Mouse (Mus musculus): ENCODE results near the gene Gins2. TPM values are rescaled to one million over a fixed set of nuclear protein-coding genes. Genes with fewer than 3 reads are reported as not detected.

Gins2 gene
- polyA plus RNA-seq, 1 experiment, result 26.9 TPM

- no peaks in the 10 kb centered on the region for H3K27me3 ChIP-seq (ENCODE audit: control insufficient read depth, insufficient read depth, low read length)
- peak overlapping the region; percentile 51 for H3K4me3 ChIP-seq (ENCODE audit: control insufficient read depth, low read depth, low read length)
- peaks cover 11% of the 10 kb centered on the region for H3K4me1 ChIP-seq (ENCODE audit: control insufficient read depth, insufficient read depth, low read length)
- TF ChIP-seq CTCF (IDR thresholded peaks at IDR 0.05; ENCODE audit: control insufficient read depth, insufficient read depth, insufficient replicate concordance, low read depth, low read length) (no peak), POLR2A (IDR thresholded peaks at IDR 0.05; ENCODE audit: control insufficient read depth, low read depth, low read length) (no peak)
- no peaks in the 10 kb centered on the region for H3K36me3 ChIP-seq (ENCODE audit: control insufficient read depth, insufficient read depth, low read length)
- no peak overlapping the region for H3K27ac ChIP-seq (ENCODE audit: control insufficient read depth, insufficient read depth, low read depth, low read length)
These were observed 40.9 kb upstream of the Gins2 start for GRCm38 (mm10) chr8:120630031-120630430.

- Histone ChIP-seq H3K4me1 (ENCODE audit: control insufficient read depth, insufficient read depth, low read length) (peaks cover 7% of the 10 kb centered on the region), H3K27ac (ENCODE audit: control insufficient read depth, insufficient read depth, low read depth, low read length) (no peak overlapping the region), H3K27me3 (ENCODE audit: control insufficient read depth, insufficient read depth, low read length) (no peaks in the 10 kb centered on the region), H3K36me3 (ENCODE audit: control insufficient read depth, insufficient read depth, low read length) (no peaks in the 10 kb centered on the region), H3K4me3 (ENCODE audit: control insufficient read depth, low read depth, low read length) (peak overlapping the region; percentile 73)
- TF ChIP-seq CTCF (IDR thresholded peaks at IDR 0.05; ENCODE audit: control insufficient read depth, insufficient read depth, insufficient replicate concordance, low read depth, low read length), result no peak
- TF ChIP-seq POLR2A (IDR thresholded peaks at IDR 0.05; ENCODE audit: control insufficient read depth, low read depth, low read length), result no peak
These were observed 38.2 kb upstream of the Gins2 start for GRCm38 (mm10) chr8:120627298-120627697.

GRCm38 (mm10) chr8:120626461-120626860 lies 37.4 kb upstream of the Gins2 start:
- Histone ChIP-seq H3K36me3 (ENCODE audit: control insufficient read depth, insufficient read depth, low read length) (no peaks in the 10 kb centered on the region), H3K4me1 (ENCODE audit: control insufficient read depth, insufficient read depth, low read length) (peaks cover 7% of the 10 kb centered on the region), H3K27ac (ENCODE audit: control insufficient read depth, insufficient read depth, low read depth, low read length) (no peak overlapping the region), H3K4me3 (ENCODE audit: control insufficient read depth, low read depth, low read length) (peak overlapping the region; percentile 61), H3K27me3 (ENCODE audit: control insufficient read depth, insufficient read depth, low read length) (no peaks in the 10 kb centered on the region)
- TF ChIP-seq CTCF (IDR thresholded peaks at IDR 0.05; ENCODE audit: control insufficient read depth, insufficient read depth, insufficient replicate concordance, low read depth, low read length), result no peak
- TF ChIP-seq POLR2A (IDR thresholded peaks at IDR 0.05; ENCODE audit: control insufficient read depth, low read depth, low read length), result no peak

- Histone ChIP-seq H3K4me1 (ENCODE audit: control insufficient read depth, insufficient read depth, low read length) (peaks cover 7% of the 10 kb centered on the region), H3K27ac (ENCODE audit: control insufficient read depth, insufficient read depth, low read depth, low read length) (no peak overlapping the region)
These were observed 34.5 kb upstream of the Gins2 start for GRCm38 (mm10) chr8:120623608-120624007.

GRCm38 (mm10) chr8:120622161-120622560 lies 33.1 kb upstream of the Gins2 start:
- Histone ChIP-seq H3K4me1 (ENCODE audit: control insufficient read depth, insufficient read depth, low read length) (peaks cover 9% of the 10 kb centered on the region), H3K36me3 (ENCODE audit: control insufficient read depth, insufficient read depth, low read length) (no peaks in the 10 kb centered on the region), H3K4me3 (ENCODE audit: control insufficient read depth, low read depth, low read length) (no peak overlapping the region), H3K27me3 (ENCODE audit: control insufficient read depth, insufficient read depth, low read length) (no peaks in the 10 kb centered on the region), H3K27ac (ENCODE audit: control insufficient read depth, insufficient read depth, low read depth, low read length) (no peak overlapping the region)
- TF ChIP-seq CTCF (IDR thresholded peaks at IDR 0.05; ENCODE audit: control insufficient read depth, insufficient read depth, insufficient replicate concordance, low read depth, low read length), result no peak
- TF ChIP-seq POLR2A (IDR thresholded peaks at IDR 0.05; ENCODE audit: control insufficient read depth, low read depth, low read length), result no peak

More at GRCm38 (mm10) chr8:120623608-120624007, 34.5 kb upstream of the Gins2 start:
- no peaks in the 10 kb centered on the region for H3K36me3 ChIP-seq (ENCODE audit: control insufficient read depth, insufficient read depth, low read length)
- no peaks in the 10 kb centered on the region for H3K27me3 ChIP-seq (ENCODE audit: control insufficient read depth, insufficient read depth, low read length)
- H3K4me3 ChIP-seq (ENCODE audit: control insufficient read depth, low read depth, low read length), result peak overlapping the region; percentile 25; the same call in 1 of the 2 replicates
- TF ChIP-seq POLR2A (IDR thresholded peaks at IDR 0.05; ENCODE audit: control insufficient read depth, low read depth, low read length), result no peak
- TF ChIP-seq CTCF (IDR thresholded peaks at IDR 0.05; ENCODE audit: control insufficient read depth, insufficient read depth, insufficient replicate concordance, low read depth, low read length), result no peak

- H3K36me3 ChIP-seq (ENCODE audit: control insufficient read depth, insufficient read depth, low read length), result no peaks in the 10 kb centered on the region
- no peak overlapping the region for H3K27ac ChIP-seq (ENCODE audit: control insufficient read depth, insufficient read depth, low read depth, low read length)
- no peak for TF ChIP-seq POLR2A (IDR thresholded peaks at IDR 0.05; ENCODE audit: control insufficient read depth, low read depth, low read length)
- no peak overlapping the region for H3K4me3 ChIP-seq (ENCODE audit: control insufficient read depth, low read depth, low read length)
- H3K27me3 ChIP-seq (ENCODE audit: control insufficient read depth, insufficient read depth, low read length), result no peaks in the 10 kb centered on the region
- peaks cover 4% of the 10 kb centered on the region for H3K4me1 ChIP-seq (ENCODE audit: control insufficient read depth, insufficient read depth, low read length)
These were observed 31.3 kb upstream of the Gins2 start for GRCm38 (mm10) chr8:120620441-120620840.

- H3K4me1 ChIP-seq (ENCODE audit: control insufficient read depth, insufficient read depth, low read length), result peaks cover 4% of the 10 kb centered on the region; the same call in 1 of the 2 replicates
These were observed 30.4 kb upstream of the Gins2 start for GRCm38 (mm10) chr8:120619235-120620180.

More at GRCm38 (mm10) chr8:120619235-120620180, 30.4 kb upstream of the Gins2 start:
- Histone ChIP-seq H3K36me3 (ENCODE audit: control insufficient read depth, insufficient read depth, low read length) (no peaks in the 10 kb centered on the region), H3K4me3 (ENCODE audit: control insufficient read depth, low read depth, low read length) (no peak overlapping the region), H3K27ac (ENCODE audit: control insufficient read depth, insufficient read depth, low read depth, low read length) (no peak overlapping the region), H3K27me3 (ENCODE audit: control insufficient read depth, insufficient read depth, low read length) (no peaks in the 10 kb centered on the region)
- TF ChIP-seq CTCF (IDR thresholded peaks at IDR 0.05; ENCODE audit: control insufficient read depth, insufficient read depth, insufficient replicate concordance, low read depth, low read length) (no peak), POLR2A (IDR thresholded peaks at IDR 0.05; ENCODE audit: control insufficient read depth, low read depth, low read length) (no peak)

Measured in testis, adult 2 months (tissue).